Mouse (Mus musculus): ENCODE measurements around the gene E130311K13Rik. TPM values are rescaled to one million over a fixed set of nuclear protein-coding genes. Genes with fewer than 3 reads are reported as not detected.

E130311K13Rik gene
- total and polyA plus RNA-seq, 2 experiments from 2014 or later = 10.3 to 10.9 TPM

DNA sequence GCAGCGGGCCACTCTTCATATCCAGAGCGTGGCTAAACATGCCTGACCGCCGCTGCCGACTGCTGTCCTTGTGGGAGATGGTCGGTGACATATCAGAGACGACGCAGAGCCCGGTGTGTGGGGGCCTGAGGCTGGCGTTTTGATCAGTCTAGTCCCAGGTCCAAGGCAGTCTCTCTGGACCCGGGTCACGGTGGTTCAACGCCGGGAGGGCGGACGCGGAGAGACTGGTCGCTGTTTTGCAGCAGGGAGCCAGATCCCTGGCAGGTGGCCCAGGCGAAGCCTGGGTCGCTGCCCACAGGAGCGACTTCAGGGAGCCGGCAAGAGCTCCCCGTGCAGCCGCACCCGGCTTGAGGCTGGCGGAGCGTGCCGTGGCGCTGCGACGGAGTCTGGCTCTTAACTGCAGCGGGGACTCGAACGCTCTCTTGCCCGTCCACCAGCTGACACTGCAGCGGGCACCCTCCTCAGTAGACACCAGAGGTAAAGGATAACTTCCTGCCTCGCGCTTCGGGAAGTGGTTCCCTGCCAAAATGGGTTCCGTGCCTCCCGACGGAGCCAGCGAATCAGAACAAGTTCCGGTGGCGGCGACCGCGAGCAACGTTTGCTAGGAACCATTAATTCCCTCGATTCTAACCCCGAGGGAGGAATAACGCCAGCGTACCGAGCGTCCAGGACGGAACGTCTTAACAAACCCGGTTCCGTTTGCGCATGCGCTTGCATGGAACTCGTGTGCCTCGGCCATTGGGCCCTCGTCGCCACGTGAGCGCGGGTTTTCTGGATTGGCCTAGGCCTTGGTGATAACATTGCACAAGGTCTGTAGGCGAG is 35.0 kb upstream of the E130311K13Rik start, which contains the start of gene Slc33a1:
Slc33a1 (minus strand) TSS at position 669 of the 822 bp plus-strand sequence.
- TF ChIP-seq CTCF (IDR thresholded peaks at IDR 0.05) = peak; percentile 34; the same call in 1 of the 2 replicates
- WGBS = under 1% methylated on average over 69 of the region's 69 CpGs
- Histone ChIP-seq H3K9me3 (ENCODE audit: low read length) (no peaks in the 10 kb centered on the region), H3K27me3 (ENCODE audit: insufficient read depth, low read length) (0 out of 2 replicates have a peak, but pooled peaks cover 5% of the 10 kb centered on the region), H3K36me3 (ENCODE audit: insufficient read depth, low read length) (no peaks in the 10 kb centered on the region), H3K4me2 (ENCODE audit: low read depth, low read length, poor library complexity, severe bottlenecking) (peak within 1 kb of the TSS; percentile 74), H3K27ac (ENCODE audit: low read depth, low read length) (peak within 1 kb of the TSS; percentile 84), H3K4me3 (ENCODE audit: low read depth, low read length) (peak within 1 kb of the TSS; percentile 95), H3K4me1 (ENCODE audit: insufficient read depth, low read length) (peaks cover 10% of the 10 kb centered on the region; the same call in 1 of the 2 replicates), H3K9ac (replicated peaks; ENCODE audit: low read length, poor library complexity, severe bottlenecking) (peak within 1 kb of the TSS; percentile 81)
- DNase-seq (ENCODE audit: low spot score) (peak; percentile 100), ATAC-seq (ENCODE audit: low FRiP score) (peak; percentile 98)

GRCm38 (mm10) chr3:63963421-63964099 is 34.3 kb upstream of the E130311K13Rik start:
- H3K9ac ChIP-seq (replicated peaks; ENCODE audit: low read length, poor library complexity, severe bottlenecking) = peak overlapping the region; percentile 81
- H3K27me3 ChIP-seq (ENCODE audit: insufficient read depth, low read length) = 0 out of 2 replicates have a peak, but pooled peaks cover 5% of the 10 kb centered on the region
- ATAC-seq (ENCODE audit: low FRiP score) (no peak), DNase-seq (ENCODE audit: low spot score) (peak; percentile 5)
- H3K4me2 ChIP-seq (ENCODE audit: low read depth, low read length, poor library complexity, severe bottlenecking) = peak overlapping the region; percentile 74
- WGBS = 7% methylated on average over 25 of the region's 25 CpGs
- H3K27ac ChIP-seq (ENCODE audit: low read depth, low read length) = peak overlapping the region; percentile 84; the same call in 1 of the 2 replicates
- peaks cover 11% of the 10 kb centered on the region; the same call in 1 of the 2 replicates for H3K4me1 ChIP-seq (ENCODE audit: insufficient read depth, low read length)
- TF ChIP-seq CTCF (IDR thresholded peaks at IDR 0.05) = no peak
- H3K36me3 ChIP-seq (ENCODE audit: insufficient read depth, low read length) = no peaks in the 10 kb centered on the region
- H3K9me3 ChIP-seq (ENCODE audit: low read length) = no peaks in the 10 kb centered on the region
- H3K4me3 ChIP-seq (ENCODE audit: low read depth, low read length) = peak overlapping the region; percentile 95

DNA sequence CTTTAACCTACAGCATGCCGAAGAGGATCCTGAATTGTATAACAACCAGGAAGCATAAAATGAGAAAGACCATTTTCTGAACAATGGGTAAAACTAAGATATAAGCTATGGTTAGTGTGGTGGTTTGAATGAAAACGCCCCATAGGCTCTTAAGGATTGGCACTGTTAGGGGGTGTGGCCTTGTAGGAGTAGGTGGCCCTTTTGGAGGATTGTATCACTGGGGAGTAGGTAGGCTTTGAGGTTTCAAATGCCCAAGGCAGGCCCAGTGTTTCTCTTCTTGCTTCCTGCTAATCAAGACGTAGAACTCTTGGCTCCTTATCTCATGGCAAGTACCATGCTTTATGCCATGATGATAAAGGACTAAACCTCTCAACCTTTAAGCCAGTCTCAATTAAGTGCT is 20.6 kb upstream of the E130311K13Rik start:
- no peak for TF ChIP-seq CTCF (IDR thresholded peaks at IDR 0.05)
- H3K27me3 ChIP-seq (ENCODE audit: insufficient read depth, low read length) = no peaks in the 10 kb centered on the region
- ATAC-seq (ENCODE audit: low FRiP score) = no peak
- no peak overlapping the region for H3K27ac ChIP-seq (ENCODE audit: low read depth, low read length)
- WGBS = 93% methylated on average over 3 of the region's 3 CpGs
- H3K4me2 ChIP-seq (ENCODE audit: low read depth, low read length, poor library complexity, severe bottlenecking) = no peak overlapping the region
- no peaks in the 10 kb centered on the region for H3K9me3 ChIP-seq (ENCODE audit: low read length)
- H3K36me3 ChIP-seq (ENCODE audit: insufficient read depth, low read length) = 0 out of 2 replicates have a peak, but pooled peaks cover 6% of the 10 kb centered on the region
- DNase-seq (ENCODE audit: low spot score) = no peak
- no peaks in the 10 kb centered on the region for H3K4me1 ChIP-seq (ENCODE audit: insufficient read depth, low read length)
- H3K9ac ChIP-seq (replicated peaks; ENCODE audit: low read length, poor library complexity, severe bottlenecking) = no peak overlapping the region
- no peak overlapping the region for H3K4me3 ChIP-seq (ENCODE audit: low read depth, low read length)

DNA sequence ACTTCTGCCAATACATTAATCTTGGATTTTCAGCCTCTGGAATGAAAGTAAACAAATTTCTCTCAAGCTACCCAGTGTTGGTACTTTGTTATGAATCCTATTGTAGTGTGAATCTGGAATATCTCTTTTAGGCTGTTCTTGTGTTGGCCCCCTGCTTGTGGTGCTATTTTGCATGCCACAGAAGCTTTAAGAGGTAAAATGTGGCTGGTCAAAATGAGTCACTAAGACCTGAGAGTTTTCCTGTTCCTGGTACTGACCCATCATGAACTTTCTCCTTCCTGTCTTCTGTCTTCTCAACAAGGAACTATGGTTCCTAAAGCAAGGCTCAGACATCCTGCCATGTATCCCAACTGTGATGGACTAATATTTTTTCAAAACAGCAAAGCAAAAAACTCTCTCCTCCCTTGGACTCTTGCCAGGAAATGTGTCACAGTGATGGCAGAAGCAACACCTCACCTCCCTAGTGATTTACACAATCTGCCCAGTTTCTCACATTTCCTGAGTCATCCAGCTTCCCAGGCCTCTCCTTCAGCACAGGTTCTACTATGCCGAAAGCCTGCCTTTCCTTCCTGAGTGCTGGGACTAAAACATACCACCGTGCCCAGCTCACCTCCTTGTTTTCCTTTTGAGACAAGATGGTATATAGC is 12.1 kb upstream of the E130311K13Rik start:
- Histone ChIP-seq H3K4me1 (ENCODE audit: insufficient read depth, low read length) (no peaks in the 10 kb centered on the region), H3K9me3 (ENCODE audit: low read length) (no peaks in the 10 kb centered on the region), H3K27me3 (ENCODE audit: insufficient read depth, low read length) (no peaks in the 10 kb centered on the region), H3K4me3 (ENCODE audit: low read depth, low read length) (no peak overlapping the region), H3K27ac (ENCODE audit: low read depth, low read length) (no peak overlapping the region), H3K4me2 (ENCODE audit: low read depth, low read length, poor library complexity, severe bottlenecking) (no peak overlapping the region), H3K36me3 (ENCODE audit: insufficient read depth, low read length) (0 out of 2 replicates have a peak, but pooled peaks cover 14% of the 10 kb centered on the region), H3K9ac (replicated peaks; ENCODE audit: low read length, poor library complexity, severe bottlenecking) (no peak overlapping the region)
- DNase-seq (ENCODE audit: low spot score) (peak; percentile 36), ATAC-seq (ENCODE audit: low FRiP score) (no peak)
- no peak for TF ChIP-seq CTCF (IDR thresholded peaks at IDR 0.05)
- 95% methylated on average over 2 of the region's 2 CpGs for WGBS

- Histone ChIP-seq H3K4me3 (ENCODE audit: low read depth, low read length) (no peak overlapping the region), H3K9me3 (ENCODE audit: low read length) (no peaks in the 10 kb centered on the region), H3K36me3 (ENCODE audit: insufficient read depth, low read length) (0 out of 2 replicates have a peak, but pooled peaks cover 4% of the 10 kb centered on the region), H3K4me1 (ENCODE audit: insufficient read depth, low read length) (no peaks in the 10 kb centered on the region), H3K27me3 (ENCODE audit: insufficient read depth, low read length) (no peaks in the 10 kb centered on the region), H3K4me2 (ENCODE audit: low read depth, low read length, poor library complexity, severe bottlenecking) (no peak overlapping the region), H3K27ac (ENCODE audit: low read depth, low read length) (no peak overlapping the region), H3K9ac (replicated peaks; ENCODE audit: low read length, poor library complexity, severe bottlenecking) (no peak overlapping the region)
- 84% methylated on average over 2 of the region's 2 CpGs for WGBS
- no peak for ATAC-seq (ENCODE audit: low FRiP score)
- DNase-seq (ENCODE audit: low spot score) = no peak
- TF ChIP-seq CTCF (IDR thresholded peaks at IDR 0.05) = no peak
Measured at GRCm38 (mm10) chr3:63938928-63939327, 9.7 kb upstream of the E130311K13Rik start.

All from midbrain, postnatal 0 days (tissue).